Mouse (Mus musculus): Measurements from ENCODE around the gene St5.

St5 gene

DNA sequence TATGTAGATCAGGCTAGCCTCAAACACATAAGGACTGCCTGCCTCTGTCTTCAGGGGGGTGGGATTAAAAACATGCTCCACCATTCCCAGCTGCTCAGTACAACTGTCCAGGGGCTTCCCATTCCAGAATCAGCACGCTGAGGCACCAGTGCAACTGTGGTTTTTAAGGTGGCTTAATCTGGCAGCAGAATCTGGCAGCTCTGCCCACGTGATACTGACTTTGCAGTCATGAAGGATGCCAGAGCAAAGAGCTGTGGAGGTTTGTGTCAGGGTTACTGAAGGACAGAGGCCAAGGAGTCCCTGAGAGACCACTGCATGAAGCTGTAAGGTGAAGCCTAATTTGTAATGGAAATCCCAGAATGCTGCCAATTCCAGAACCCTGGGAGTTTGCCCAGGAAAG is 192.6 kb downstream of the St5 start:
- ATAC-seq (ENCODE audit: insufficient number of reproducible peaks, low FRiP score, low TSS enrichment), result no peak

- no peak for ATAC-seq (ENCODE audit: insufficient number of reproducible peaks, low FRiP score, low TSS enrichment)
These were observed 195.4 kb downstream of the St5 start, which contains the start of gene Trim66 for GRCm38 (mm10) chr7:109508034-109508433. TSS of gene Trim66 (minus strand) at chr7:109508134.

- no peak for ATAC-seq (ENCODE audit: insufficient number of reproducible peaks, low FRiP score, low TSS enrichment)
These were observed 195.8 kb downstream of the St5 start for GRCm38 (mm10) chr7:109507572-109507971.

DNA sequence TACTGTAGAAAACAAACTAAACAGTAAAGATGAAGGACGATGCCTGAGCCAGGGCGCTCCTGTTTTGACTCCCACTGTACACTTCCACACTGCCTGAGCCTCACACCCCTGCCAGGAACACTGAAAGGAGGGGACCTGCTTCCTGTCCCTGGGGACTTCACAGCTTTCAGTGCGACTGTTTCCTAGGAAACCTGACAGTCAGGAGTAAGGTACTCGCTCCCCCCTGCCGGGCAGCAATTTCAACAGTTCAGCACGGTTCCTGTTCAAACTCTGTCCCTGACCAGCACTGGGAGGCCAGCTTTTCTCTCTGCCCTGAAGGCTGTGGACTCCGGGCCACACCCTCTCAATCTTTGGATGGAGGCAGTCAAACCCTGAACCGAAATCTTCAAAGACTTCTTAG is 196.3 kb downstream of the St5 start:
- no peak for ATAC-seq (ENCODE audit: insufficient number of reproducible peaks, low FRiP score, low TSS enrichment)

GRCm38 (mm10) chr7:109497507-109497906 is 205.9 kb downstream of the St5 start:
- ATAC-seq (ENCODE audit: insufficient number of reproducible peaks, low FRiP score, low TSS enrichment), result no peak

DNA sequence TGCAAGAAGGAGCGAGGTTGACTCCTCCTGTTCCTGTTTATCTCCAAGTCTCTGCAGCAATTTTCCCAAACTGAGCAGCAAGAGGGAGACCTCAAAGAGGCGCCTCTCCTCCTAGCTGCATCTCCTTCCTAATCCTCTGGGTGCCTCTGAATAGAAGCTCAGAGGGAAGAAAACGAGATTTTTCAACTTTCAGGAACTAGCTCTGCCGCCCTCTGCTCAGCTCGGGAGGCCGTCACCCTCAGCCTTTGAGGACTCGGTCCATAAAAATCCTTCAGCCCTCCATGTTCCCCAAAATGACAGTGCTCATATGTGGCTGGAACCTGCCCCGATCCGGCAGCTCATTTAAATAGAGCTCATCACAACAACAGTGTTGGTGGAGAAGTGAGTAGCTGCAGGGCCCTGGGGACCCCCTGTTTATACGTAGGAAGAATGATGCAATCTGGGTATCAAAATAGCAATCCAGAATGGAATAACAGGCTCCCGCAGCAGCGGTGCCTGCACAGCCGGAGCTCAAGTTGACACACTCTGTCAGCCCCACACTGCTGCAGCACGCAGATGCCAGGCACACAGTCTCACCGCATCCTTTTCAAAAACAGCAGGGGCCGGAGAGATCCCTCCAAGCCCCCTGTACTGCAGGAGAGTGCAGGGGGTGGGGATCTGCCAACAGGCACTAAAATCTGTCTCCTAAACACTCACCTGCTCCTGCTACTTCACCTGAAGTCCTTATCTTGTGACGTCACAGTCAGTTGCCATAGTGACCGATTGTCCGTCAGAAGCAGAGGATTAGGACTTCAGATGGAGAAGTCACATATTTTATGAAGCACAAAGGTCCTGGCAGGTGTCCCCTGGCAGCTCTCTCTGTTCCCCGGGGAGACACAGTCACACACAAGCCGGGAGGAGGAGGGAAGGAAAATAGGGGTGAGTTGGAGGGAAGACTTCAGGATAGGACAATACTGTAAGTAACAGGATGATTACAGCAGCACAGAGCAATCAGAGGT is 209.8 kb downstream of the St5 start:
- ATAC-seq (ENCODE audit: insufficient number of reproducible peaks, low FRiP score, low TSS enrichment), result peak; percentile 55

GRCm38 (mm10) chr7:109492616-109493318 is 210.6 kb downstream of the St5 start:
- ATAC-seq (ENCODE audit: insufficient number of reproducible peaks, low FRiP score, low TSS enrichment), result peak; percentile 43

GRCm38 (mm10) chr7:109484221-109484620 is 219.2 kb downstream of the St5 start:
- no peak for ATAC-seq (ENCODE audit: insufficient number of reproducible peaks, low FRiP score, low TSS enrichment)

- ATAC-seq (ENCODE audit: insufficient number of reproducible peaks, low FRiP score, low TSS enrichment), result no peak
These were observed 222.6 kb downstream of the St5 start for GRCm38 (mm10) chr7:109480765-109481197.

GRCm38 (mm10) chr7:109477926-109478325 is 225.5 kb downstream of the St5 start:
- no peak for ATAC-seq (ENCODE audit: insufficient number of reproducible peaks, low FRiP score, low TSS enrichment)
